Mouse (Mus musculus): ENCODE data around the gene Chchd3. TPM values are rescaled to one million over a fixed set of nuclear protein-coding genes. Genes with fewer than 3 reads are reported as not detected.

Gene Chchd3
- total and polyA plus RNA-seq, 3 experiments = 205 to 243 TPM; not detected in 1

DNA sequence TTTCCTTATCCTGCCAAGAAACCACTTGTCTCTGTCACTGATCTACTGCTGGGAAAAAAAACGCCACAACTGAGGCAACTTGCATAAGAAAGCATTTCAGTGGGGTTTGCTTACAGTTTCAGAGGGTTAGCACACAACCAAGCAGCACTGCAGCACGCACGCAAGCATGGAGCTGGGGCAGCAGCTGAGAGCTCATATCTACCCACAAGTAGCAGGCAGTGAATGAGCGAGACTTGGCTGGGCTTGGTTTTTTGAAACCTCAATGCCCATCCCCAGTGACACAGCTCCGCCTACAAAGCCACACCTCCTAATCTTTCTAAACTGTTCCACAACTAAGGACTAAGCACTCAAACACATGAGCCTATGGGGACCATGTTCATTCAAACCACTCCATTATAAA is 16.6 kb downstream of the Chchd3 start:
- peaks cover under 1% of the 10 kb centered on the region; the same call in 1 of the 2 replicates for H3K79me2 ChIP-seq (ENCODE audit: control insufficient read depth, insufficient read depth, low read length, poor library complexity)
- TF ChIP-seq TBP (IDR thresholded peaks at IDR 0.05; ENCODE audit: low read depth, low read length) = no peak
- no peak for TF ChIP-seq MYB (IDR thresholded peaks at IDR 0.05; ENCODE audit: low read depth, low read length)
- TF ChIP-seq ZKSCAN1 (IDR thresholded peaks at IDR 0.05; ENCODE audit: low read depth, low read length) = no peak
- no peak for TF ChIP-seq EP300 (IDR thresholded peaks at IDR 0.05; ENCODE audit: low read depth in 1 of 2, low read length in 2 of 2)
- TF ChIP-seq HCFC1 (IDR thresholded peaks at IDR 0.05; ENCODE audit: low read depth, low read length) = no peak
- no peak for TF ChIP-seq NELFE (IDR thresholded peaks at IDR 0.05; ENCODE audit: low read depth, low read length)
- no peak for TF ChIP-seq KAT2A (conservative IDR thresholded peaks at IDR 0.05; ENCODE audit: low read depth, low read length)
- TF ChIP-seq SMC3 (IDR thresholded peaks at IDR 0.05; ENCODE audit: low read depth, low read length) = no peak
- no peak for TF ChIP-seq GABPA (IDR thresholded peaks at IDR 0.05; ENCODE audit: low read depth, low read length)
- no peak for TF ChIP-seq GATA1 (IDR thresholded peaks at IDR 0.05; ENCODE audit: low read depth, low read length)
- TF ChIP-seq CHD2 (IDR thresholded peaks at IDR 0.05; ENCODE audit: low read length) = no peak
- TF ChIP-seq BHLHE40 (IDR thresholded peaks at IDR 0.05; ENCODE audit: borderline replicate concordance, low read depth, low read length) = no peak
- TF ChIP-seq E2F4 (IDR thresholded peaks at IDR 0.05; ENCODE audit: borderline replicate concordance, low read depth, low read length) = no peak
- TF ChIP-seq POLR2AphosphoS5 (IDR thresholded peaks at IDR 0.05; ENCODE audit: borderline replicate concordance, low read depth, low read length) = no peak
- no peak for TF ChIP-seq MAZ (IDR thresholded peaks at IDR 0.05; ENCODE audit: low read depth, low read length)
- TF ChIP-seq MYC (IDR thresholded peaks at IDR 0.05; ENCODE audit: low read depth, low read length) = no peak
- TF ChIP-seq USF2 (IDR thresholded peaks at IDR 0.05; ENCODE audit: borderline replicate concordance in 1 of 2, insufficient read depth in 1 of 2, low read depth in 1 of 2, low read length in 2 of 2) = no peak
- peaks cover 2 to 35% of the 10 kb centered on the region in 2 experiments; a peak in 3 of 4 replicates for H3K36me3 ChIP-seq (ENCODE audit: control insufficient read depth in 1 of 2, insufficient read depth in 2 of 2, low read length in 2 of 2)
- H3K9ac ChIP-seq (ENCODE audit: control insufficient read depth, low read depth, low read length, poor library complexity, severe bottlenecking) = no peak overlapping the region
- DNase-seq (ENCODE audit: low read depth, low spot score) = peak; percentile 32
- H3K27me3 ChIP-seq (ENCODE audit: control insufficient read depth in 1 of 2, insufficient read depth in 2 of 2, low read length in 2 of 2) = no peaks in the 10 kb centered on the region
- H3K27ac ChIP-seq (ENCODE audit: control insufficient read depth, low read depth, low read length) = no peak overlapping the region
- H3K9me3 ChIP-seq (replicated peaks; ENCODE audit: insufficient read depth, low read length) = no peaks in the 10 kb centered on the region
- H3K4me1 ChIP-seq (ENCODE audit: control insufficient read depth in 1 of 2, insufficient read depth in 2 of 2, low read length in 2 of 2) = peaks cover 0 to 3% of the 10 kb centered on the region in 2 experiments; a peak in 1 of 4 replicates
- H3K4me3 ChIP-seq (ENCODE audit: control insufficient read depth in 1 of 2, insufficient read depth in 1 of 2, low read depth in 2 of 2, low read length in 2 of 2) = no peak overlapping the region

DNA sequence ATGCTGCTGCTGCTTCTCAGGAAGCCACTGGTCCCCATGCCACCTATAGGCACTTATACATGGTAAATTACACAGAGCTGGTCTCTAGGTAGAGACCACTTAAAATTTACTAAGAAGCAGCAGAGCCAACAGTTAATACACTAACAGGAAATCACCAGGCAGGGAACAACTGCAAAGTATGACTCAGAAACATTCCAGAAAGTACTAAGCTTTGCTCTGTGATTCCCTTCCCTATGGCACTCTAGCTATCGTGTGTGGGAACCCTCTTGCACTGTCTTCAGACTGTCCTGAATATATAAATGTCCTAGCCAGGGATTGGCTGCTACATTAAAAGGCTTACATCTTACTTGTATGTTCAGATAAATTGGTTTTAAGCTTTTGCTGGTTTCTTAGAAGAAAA is 17.2 kb downstream of the Chchd3 start:
- Histone ChIP-seq H3K27ac (ENCODE audit: control insufficient read depth, low read depth, low read length) (no peak overlapping the region), H3K9ac (ENCODE audit: control insufficient read depth, low read depth, low read length, poor library complexity, severe bottlenecking) (no peak overlapping the region), H3K36me3 (ENCODE audit: control insufficient read depth in 1 of 2, insufficient read depth in 2 of 2, low read length in 2 of 2) (peaks cover 2 to 34% of the 10 kb centered on the region in 2 experiments; a peak in 3 of 4 replicates), H3K27me3 (ENCODE audit: control insufficient read depth in 1 of 2, insufficient read depth in 2 of 2, low read length in 2 of 2) (no peaks in the 10 kb centered on the region), H3K79me2 (ENCODE audit: control insufficient read depth, insufficient read depth, low read length, poor library complexity) (no peaks in the 10 kb centered on the region; the same call in 1 of the 2 replicates), H3K4me1 (ENCODE audit: control insufficient read depth in 1 of 2, insufficient read depth in 2 of 2, low read length in 2 of 2) (peaks cover 0 to 3% of the 10 kb centered on the region in 2 experiments; a peak in 1 of 4 replicates), H3K4me3 (ENCODE audit: control insufficient read depth in 1 of 2, insufficient read depth in 1 of 2, low read depth in 2 of 2, low read length in 2 of 2) (no peak overlapping the region), H3K9me3 (replicated peaks; ENCODE audit: insufficient read depth, low read length) (no peaks in the 10 kb centered on the region)
- TF ChIP-seq TBP (IDR thresholded peaks at IDR 0.05; ENCODE audit: low read depth, low read length) (no peak), ZNF384 (IDR thresholded peaks at IDR 0.05; ENCODE audit: low read depth, low read length) (no peak), BHLHE40 (IDR thresholded peaks at IDR 0.05; ENCODE audit: borderline replicate concordance, low read depth, low read length) (no peak), TCF12 (IDR thresholded peaks at IDR 0.05; ENCODE audit: low read depth, low read length) (no peak), E2F4 (IDR thresholded peaks at IDR 0.05; ENCODE audit: borderline replicate concordance, low read depth, low read length) (no peak), POLR2A (IDR thresholded peaks at IDR 0.05; ENCODE audit: control insufficient read depth in 1 of 2, insufficient read depth in 1 of 2, low read depth in 1 of 2, low read length in 2 of 2, poor library complexity in 1 of 2) (no peak), MAFK (IDR thresholded peaks at IDR 0.05; ENCODE audit: borderline replicate concordance, low read depth, low read length) (no peak), MAX (IDR thresholded peaks at IDR 0.05; ENCODE audit: low read length) (no peak), RCOR1 (IDR thresholded peaks at IDR 0.05; ENCODE audit: low read depth, low read length) (no peak), CHD2 (IDR thresholded peaks at IDR 0.05; ENCODE audit: low read length) (no peak), MEF2A (IDR thresholded peaks at IDR 0.05; ENCODE audit: extremely low read depth, insufficient replicate concordance, low read depth, low read length, poor library complexity, severe bottlenecking) (no peak), USF2 (IDR thresholded peaks at IDR 0.05; ENCODE audit: borderline replicate concordance in 1 of 2, insufficient read depth in 1 of 2, low read depth in 1 of 2, low read length in 2 of 2) (no peak), HCFC1 (IDR thresholded peaks at IDR 0.05; ENCODE audit: low read depth, low read length) (no peak), CTCF (IDR thresholded peaks at IDR 0.05 in 2 of 3, conservative IDR thresholded peaks at IDR 0.05 in 1 of 3; ENCODE audit: control insufficient read depth in 1 of 3, insufficient read depth in 1 of 3, low read depth in 2 of 3, low read length in 3 of 3, poor library complexity in 1 of 3, severe bottlenecking in 1 of 3) (no peak), NELFE (IDR thresholded peaks at IDR 0.05; ENCODE audit: low read depth, low read length) (no peak), TAL1 (IDR thresholded peaks at IDR 0.05; ENCODE audit: low read length) (no peak), JUND (IDR thresholded peaks at IDR 0.05; ENCODE audit: low read depth, low read length) (no peak), USF1 (IDR thresholded peaks at IDR 0.05; ENCODE audit: low read depth, low read length) (no peak)
- DNase-seq (ENCODE audit: low read depth, low spot score) = no peak
